Mouse (Mus musculus): ENCODE results near the gene Ccdc106. TPM values are rescaled to one million over a fixed set of nuclear protein-coding genes. Genes with fewer than 3 reads are reported as not detected.

Gene Ccdc106
- total and polyA plus RNA-seq, 3 experiments: 0.25 to 0.53 TPM; not detected in 1

DNA sequence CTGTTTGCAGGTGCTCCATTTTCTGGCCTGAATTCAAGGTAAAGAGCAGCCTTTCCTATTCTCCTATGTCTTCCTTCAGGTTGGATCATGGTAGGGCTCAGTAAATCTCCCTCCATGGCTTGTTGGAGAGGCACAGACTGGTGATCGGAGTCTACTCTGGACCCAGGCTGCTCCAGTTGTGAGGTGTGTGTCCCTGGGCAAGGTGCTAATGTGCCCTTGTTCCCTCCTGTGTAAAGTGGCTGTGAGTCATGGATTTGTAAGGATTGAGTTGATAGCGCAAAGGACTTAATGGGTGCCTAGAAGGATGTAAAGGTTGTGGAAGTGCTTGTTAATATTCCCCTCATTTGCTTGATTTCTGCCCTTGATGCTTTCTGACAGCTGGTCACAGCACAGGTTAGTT lies 61.6 kb downstream of the Ccdc106 start:
- Histone ChIP-seq H3K36me3 (ENCODE audit: control insufficient read depth, insufficient read depth, low read length) (peaks cover 23% of the 10 kb centered on the region), H3K4me1 (ENCODE audit: control insufficient read depth, insufficient read depth, low read length) (peaks cover 11% of the 10 kb centered on the region), H3K9ac (ENCODE audit: low read depth, low read length) (no peak overlapping the region), H3K4me3 (no peak overlapping the region), H3K27me3 (ENCODE audit: control insufficient read depth, insufficient read depth, low read length) (no peaks in the 10 kb centered on the region), H3K79me2 (replicated peaks; ENCODE audit: control insufficient read depth, insufficient read depth, low read length) (peaks cover 14% of the 10 kb centered on the region), H3K27ac (no peak overlapping the region)
- WGBS: 86% methylated on average over 2 of the region's 2 CpGs
- intact Hi-C loops (cut with DNase I): no loop called here
- TF ChIP-seq POLR2A (IDR thresholded peaks at IDR 0.05; ENCODE audit: insufficient read depth, low read depth, low read length): no peak
- TF ChIP-seq CTCF (IDR thresholded peaks at IDR 0.05): no peak
- TF ChIP-seq EP300 (IDR thresholded peaks at IDR 0.05; ENCODE audit: insufficient read depth, low read depth, low read length): no peak
- DNase-seq: no peak

DNA sequence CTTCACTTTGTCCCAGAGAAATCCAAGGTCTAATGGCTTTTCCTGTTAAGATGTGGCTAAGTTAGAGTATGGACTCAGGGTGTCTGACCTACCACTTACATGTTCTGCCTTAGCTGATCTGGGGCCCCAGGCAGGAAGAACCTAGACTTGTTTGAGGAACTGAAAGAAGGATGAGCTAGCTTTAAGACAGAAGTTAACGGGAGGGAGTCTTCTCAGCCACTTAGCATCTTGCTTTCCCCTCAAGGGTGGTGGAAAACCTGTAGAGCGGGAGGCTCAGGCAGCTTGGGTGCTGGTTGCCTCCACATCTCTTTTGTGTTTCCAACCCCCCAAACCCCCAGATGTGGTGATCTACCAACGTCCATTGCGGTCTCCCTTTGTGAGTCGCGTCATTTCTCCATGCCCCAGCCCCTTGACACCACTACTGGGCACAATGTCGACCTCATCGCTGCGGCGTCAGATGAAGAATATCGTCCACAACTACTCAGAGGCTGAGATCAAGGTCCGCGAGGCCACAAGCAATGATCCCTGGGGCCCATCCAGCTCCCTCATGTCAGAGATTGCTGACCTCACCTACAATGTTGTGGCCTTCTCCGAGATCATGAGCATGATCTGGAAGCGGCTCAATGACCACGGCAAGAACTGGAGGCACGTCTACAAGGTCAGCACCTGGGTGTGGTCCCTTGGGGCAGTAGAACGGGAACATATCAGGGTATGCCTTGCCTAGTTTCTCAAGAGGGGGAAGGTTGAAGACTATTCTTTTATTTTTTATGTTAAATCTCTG lies 63.2 kb downstream of the Ccdc106 start:
- intact Hi-C loops (cut with DNase I): no loop called here
- Histone ChIP-seq H3K4me3 (no peak overlapping the region), H3K9ac (ENCODE audit: low read depth, low read length) (no peak overlapping the region), H3K36me3 (ENCODE audit: control insufficient read depth, insufficient read depth, low read length) (peaks cover 24% of the 10 kb centered on the region), H3K4me1 (ENCODE audit: control insufficient read depth, insufficient read depth, low read length) (peaks cover 11% of the 10 kb centered on the region), H3K27me3 (ENCODE audit: control insufficient read depth, insufficient read depth, low read length) (no peaks in the 10 kb centered on the region), H3K27ac (no peak overlapping the region), H3K79me2 (replicated peaks; ENCODE audit: control insufficient read depth, insufficient read depth, low read length) (peaks cover 16% of the 10 kb centered on the region)
- peak in 1 of 2 experiments; percentile 40 for DNase-seq
- 71% methylated on average over 18 of the region's 18 CpGs for WGBS
- TF ChIP-seq CTCF (IDR thresholded peaks at IDR 0.05) (no peak), EP300 (IDR thresholded peaks at IDR 0.05; ENCODE audit: insufficient read depth, low read depth, low read length) (no peak), POLR2A (IDR thresholded peaks at IDR 0.05; ENCODE audit: insufficient read depth, low read depth, low read length) (0 out of 2 replicates have a peak, but pooled peaks have one; percentile 14)

DNA sequence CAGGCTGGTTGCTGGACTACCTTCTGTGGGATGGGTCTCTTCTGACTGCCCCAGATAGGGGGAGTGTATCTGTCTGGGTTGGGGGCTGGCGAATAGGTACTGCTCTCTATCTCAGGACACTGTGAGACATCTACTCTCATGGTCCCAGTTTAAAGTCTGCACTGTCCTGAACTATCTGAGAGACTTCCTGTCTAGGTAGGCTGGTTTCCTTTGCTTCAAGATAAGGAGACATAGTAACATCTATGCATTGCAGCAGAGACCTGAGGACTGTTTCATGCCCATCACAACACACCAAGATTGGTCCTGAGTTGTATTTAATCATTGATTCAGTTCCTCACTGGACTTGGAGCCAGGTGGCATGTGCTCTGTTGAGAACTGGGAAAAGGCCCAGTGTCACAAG lies 65.2 kb downstream of the Ccdc106 start:
- peaks cover 23% of the 10 kb centered on the region for H3K36me3 ChIP-seq (ENCODE audit: control insufficient read depth, insufficient read depth, low read length)
- no peak for DNase-seq
- intact Hi-C loops (cut with DNase I): no loop called here
- H3K4me3 ChIP-seq: no peak overlapping the region
- TF ChIP-seq POLR2A (IDR thresholded peaks at IDR 0.05; ENCODE audit: insufficient read depth, low read depth, low read length) (no peak), EP300 (IDR thresholded peaks at IDR 0.05; ENCODE audit: insufficient read depth, low read depth, low read length) (no peak), CTCF (IDR thresholded peaks at IDR 0.05) (no peak)
- no peak overlapping the region for H3K9ac ChIP-seq (ENCODE audit: low read depth, low read length)
- H3K27me3 ChIP-seq (ENCODE audit: control insufficient read depth, insufficient read depth, low read length): no peaks in the 10 kb centered on the region
- H3K27ac ChIP-seq: no peak overlapping the region
- H3K4me1 ChIP-seq (ENCODE audit: control insufficient read depth, insufficient read depth, low read length): peaks cover 11% of the 10 kb centered on the region
- WGBS: 57% methylated on average over 1 of the region's 1 CpGs
- peaks cover 15% of the 10 kb centered on the region for H3K79me2 ChIP-seq (replicated peaks; ENCODE audit: control insufficient read depth, insufficient read depth, low read length)

DNA sequence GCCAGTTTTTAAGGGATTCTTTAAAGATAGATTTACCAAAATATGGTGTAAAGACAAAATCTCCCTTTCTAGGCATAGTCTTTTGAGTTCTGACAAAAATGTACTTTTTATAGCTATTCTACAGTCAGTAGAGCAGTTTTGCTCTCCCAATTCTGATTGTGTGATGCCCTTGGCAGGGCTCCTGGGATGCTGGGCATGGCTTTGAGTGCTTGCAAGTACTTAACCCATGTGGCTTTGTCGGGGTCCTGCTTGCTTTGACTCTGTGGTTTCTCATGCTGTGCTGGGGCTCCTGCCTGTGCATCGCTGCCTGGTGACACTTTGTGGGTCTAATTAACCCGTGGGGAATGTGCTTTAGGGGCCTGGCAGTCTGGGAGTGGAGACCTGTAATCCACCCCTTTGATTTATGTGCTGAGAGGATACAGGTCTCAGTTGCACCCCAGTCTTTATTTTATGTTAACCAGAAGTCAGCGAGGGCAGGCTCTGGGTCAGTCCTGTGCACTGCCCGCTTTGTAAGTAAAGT lies 66.6 kb downstream of the Ccdc106 start:
- Histone ChIP-seq H3K27me3 (ENCODE audit: control insufficient read depth, insufficient read depth, low read length) (no peaks in the 10 kb centered on the region), H3K4me3 (no peak overlapping the region), H3K79me2 (replicated peaks; ENCODE audit: control insufficient read depth, insufficient read depth, low read length) (peaks cover 17% of the 10 kb centered on the region), H3K27ac (no peak overlapping the region), H3K36me3 (ENCODE audit: control insufficient read depth, insufficient read depth, low read length) (peaks cover 22% of the 10 kb centered on the region), H3K9ac (ENCODE audit: low read depth, low read length) (no peak overlapping the region), H3K4me1 (ENCODE audit: control insufficient read depth, insufficient read depth, low read length) (peaks cover 9% of the 10 kb centered on the region)
- TF ChIP-seq EP300 (IDR thresholded peaks at IDR 0.05; ENCODE audit: insufficient read depth, low read depth, low read length): no peak
- TF ChIP-seq CTCF (IDR thresholded peaks at IDR 0.05): no peak
- intact Hi-C loops (cut with DNase I): no loop called here
- 73% methylated on average over 5 of the region's 5 CpGs for WGBS
- DNase-seq: no peak

DNA sequence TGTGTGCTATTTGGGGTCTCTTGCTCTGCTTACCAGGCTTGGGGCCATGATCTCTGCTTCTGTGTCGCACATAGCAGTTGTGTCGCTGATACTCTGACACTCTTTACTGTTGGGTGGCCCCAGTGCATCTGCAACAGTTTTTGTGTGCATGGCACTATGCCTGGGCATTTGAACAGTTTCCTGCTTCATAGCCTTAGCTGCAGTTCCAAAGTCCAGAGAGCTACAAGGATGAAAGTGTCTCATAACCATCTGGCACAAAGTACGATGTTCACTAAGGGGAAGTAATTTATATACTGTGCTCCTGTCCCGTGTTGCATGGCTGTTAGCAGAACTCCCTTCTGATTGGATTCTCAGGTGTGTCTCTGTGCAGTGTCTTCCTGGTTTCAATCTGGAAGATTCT lies 67.5 kb downstream of the Ccdc106 start:
- intact Hi-C loops (cut with DNase I): no loop called here
- DNase-seq: no peak
- Histone ChIP-seq H3K4me1 (ENCODE audit: control insufficient read depth, insufficient read depth, low read length) (peaks cover 9% of the 10 kb centered on the region), H3K9ac (ENCODE audit: low read depth, low read length) (no peak overlapping the region), H3K79me2 (replicated peaks; ENCODE audit: control insufficient read depth, insufficient read depth, low read length) (peaks cover 17% of the 10 kb centered on the region), H3K4me3 (no peak overlapping the region), H3K27ac (no peak overlapping the region), H3K27me3 (ENCODE audit: control insufficient read depth, insufficient read depth, low read length) (no peaks in the 10 kb centered on the region), H3K36me3 (ENCODE audit: control insufficient read depth, insufficient read depth, low read length) (peaks cover 16% of the 10 kb centered on the region)
- WGBS: 63% methylated on average over 4 of the region's 4 CpGs
- no peak for TF ChIP-seq POLR2A (IDR thresholded peaks at IDR 0.05; ENCODE audit: insufficient read depth, low read depth, low read length)
- TF ChIP-seq CTCF (IDR thresholded peaks at IDR 0.05): no peak
- TF ChIP-seq EP300 (IDR thresholded peaks at IDR 0.05; ENCODE audit: insufficient read depth, low read depth, low read length): no peak

DNA sequence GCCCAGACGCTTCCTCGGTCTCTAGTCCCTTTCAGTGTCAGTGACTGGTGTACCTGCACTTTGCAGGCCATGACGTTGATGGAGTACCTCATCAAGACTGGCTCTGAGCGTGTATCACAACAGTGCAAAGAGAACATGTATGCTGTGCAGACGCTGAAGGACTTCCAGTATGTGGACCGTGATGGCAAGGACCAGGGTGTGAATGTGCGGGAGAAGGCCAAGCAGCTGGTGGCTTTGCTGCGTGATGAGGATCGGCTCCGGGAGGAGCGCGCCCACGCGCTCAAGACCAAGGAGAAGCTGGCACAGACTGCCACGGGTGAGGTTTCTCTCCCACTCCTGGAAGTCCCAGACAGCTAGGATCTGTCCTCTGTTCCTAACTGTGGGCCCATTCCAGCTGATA lies 69.5 kb downstream of the Ccdc106 start:
- H3K36me3 ChIP-seq (ENCODE audit: control insufficient read depth, insufficient read depth, low read length): peaks cover 8% of the 10 kb centered on the region
- 88% methylated on average over 15 of the region's 15 CpGs for WGBS

More for the DNA sequence above, 69.5 kb downstream of the Ccdc106 start:
- Histone ChIP-seq H3K4me1 (ENCODE audit: control insufficient read depth, insufficient read depth, low read length) (peaks cover 5% of the 10 kb centered on the region), H3K27ac (no peak overlapping the region), H3K79me2 (replicated peaks; ENCODE audit: control insufficient read depth, insufficient read depth, low read length) (peaks cover 14% of the 10 kb centered on the region), H3K4me3 (no peak overlapping the region), H3K27me3 (ENCODE audit: control insufficient read depth, insufficient read depth, low read length) (no peaks in the 10 kb centered on the region), H3K9ac (ENCODE audit: low read depth, low read length) (no peak overlapping the region)
- intact Hi-C loops (cut with DNase I): no loop called here
- DNase-seq: no peak
- no peak for TF ChIP-seq POLR2A (IDR thresholded peaks at IDR 0.05; ENCODE audit: insufficient read depth, low read depth, low read length)
- no peak for TF ChIP-seq CTCF (IDR thresholded peaks at IDR 0.05)
- no peak for TF ChIP-seq EP300 (IDR thresholded peaks at IDR 0.05; ENCODE audit: insufficient read depth, low read depth, low read length)
